Mouse (Mus musculus): ENCODE measurements around the gene Cyb5r3. TPM values are rescaled to one million over a fixed set of nuclear protein-coding genes. Genes with fewer than 3 reads are reported as not detected.

Cyb5r3 gene
- total RNA-seq, 2 experiments from 2014 or later, result 319 to 365 TPM

- DNase-seq, result peak in 1 of 2 experiments; percentile 50
Observed at GRCm38 (mm10) chr15:83169772-83170722, 2.3 kb downstream of the Cyb5r3 start.

GRCm38 (mm10) chr15:83168875-83169771 is 3.3 kb downstream of the Cyb5r3 start:
- DNase-seq, result no peak

GRCm38 (mm10) chr15:83168311-83168710 is 4.1 kb downstream of the Cyb5r3 start:
- no peak for DNase-seq

DNA sequence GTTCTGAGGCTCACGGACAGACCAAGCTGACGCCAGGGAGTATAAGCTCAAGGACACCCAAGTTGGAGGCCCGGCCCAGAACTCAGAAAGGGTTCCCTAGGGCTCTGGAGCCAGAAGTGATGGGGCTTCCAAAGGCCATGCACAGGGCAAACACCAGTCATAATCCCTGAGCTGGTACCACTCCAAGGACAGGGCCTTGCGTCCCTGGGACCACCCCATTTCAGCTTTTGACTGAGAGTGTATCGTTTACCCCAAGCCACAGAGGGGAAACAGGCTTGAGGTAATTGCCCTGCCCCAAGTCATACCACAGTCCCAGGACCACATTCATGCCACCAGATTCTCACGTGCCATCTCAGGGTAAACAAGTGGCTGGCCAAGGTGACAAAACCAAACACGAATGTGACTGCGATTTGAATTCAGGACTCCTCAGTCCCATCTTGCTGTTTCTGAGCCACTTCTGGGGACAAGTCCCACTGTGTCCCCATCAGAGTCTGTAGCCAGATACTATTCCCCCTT is 4.8 kb downstream of the Cyb5r3 start:
- DNase-seq, result no peak

DNA sequence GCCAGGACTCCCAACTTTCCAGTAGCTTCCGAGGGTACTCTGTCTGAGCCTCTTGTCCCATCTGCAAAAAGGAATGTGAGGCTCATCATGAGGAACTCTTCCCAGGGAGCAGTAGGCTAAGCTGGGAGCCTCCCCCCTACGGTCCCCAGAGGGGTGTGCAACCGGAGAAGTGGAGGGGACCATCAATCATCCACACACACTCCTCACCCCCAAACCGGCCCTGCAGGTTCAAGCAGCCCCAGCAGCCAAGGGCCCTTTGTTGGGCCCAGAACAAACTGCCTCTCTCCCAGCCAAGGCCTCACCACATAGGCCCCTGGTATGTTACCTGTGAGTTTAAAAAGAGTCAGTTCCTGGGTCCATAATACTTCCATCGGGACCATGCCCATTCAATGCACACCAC is 5.3 kb downstream of the Cyb5r3 start:
- DNase-seq, result no peak

- DNase-seq, result peak; percentile 86 to 92
Observed at GRCm38 (mm10) chr15:83166642-83167041, 5.8 kb downstream of the Cyb5r3 start.

DNA sequence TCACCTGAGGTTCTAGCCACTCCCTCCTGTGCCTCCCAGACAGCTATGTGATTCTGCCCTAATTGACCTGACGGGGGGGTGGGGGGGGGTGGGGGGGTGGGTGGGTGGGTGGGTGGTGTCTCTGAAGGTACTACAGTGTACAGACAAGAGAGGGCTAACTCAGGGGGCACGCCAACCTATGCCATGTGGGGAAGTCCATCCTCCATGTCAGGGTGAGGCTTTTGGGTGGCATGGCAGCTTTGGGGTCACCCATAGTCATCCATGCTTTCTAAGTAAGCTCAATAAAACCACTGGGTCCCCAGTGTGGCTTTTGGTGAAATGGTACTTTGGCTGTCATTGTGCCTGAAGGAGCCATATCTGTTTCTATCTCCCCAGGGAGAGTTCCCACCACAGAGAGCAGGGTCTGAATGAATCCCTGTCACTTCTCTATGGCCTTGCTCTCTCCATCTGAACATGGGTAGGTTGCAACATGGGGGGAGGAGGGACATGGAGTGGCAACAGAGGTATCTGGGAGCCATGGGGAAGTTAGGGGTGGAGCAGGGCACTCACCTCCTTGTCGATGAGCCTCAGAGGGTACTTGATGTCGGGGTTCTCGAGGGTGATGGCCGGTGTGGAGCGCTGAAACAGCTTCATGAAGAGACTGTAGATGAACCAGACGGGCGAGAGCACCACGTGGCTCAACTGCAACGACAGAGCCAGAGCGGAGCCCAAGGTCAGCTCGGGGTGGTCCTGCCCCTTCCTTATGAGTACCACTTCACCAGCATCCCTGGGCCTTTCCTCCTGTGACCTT is 6.7 kb downstream of the Cyb5r3 start:
- no peak for DNase-seq

- DNase-seq, result peak in 1 of 2 experiments; percentile 65
Observed at GRCm38 (mm10) chr15:83164971-83165471, 7.4 kb downstream of the Cyb5r3 start.

- no peak for DNase-seq
Observed at GRCm38 (mm10) chr15:83162818-83163485, 9.4 kb downstream of the Cyb5r3 start.

DNA sequence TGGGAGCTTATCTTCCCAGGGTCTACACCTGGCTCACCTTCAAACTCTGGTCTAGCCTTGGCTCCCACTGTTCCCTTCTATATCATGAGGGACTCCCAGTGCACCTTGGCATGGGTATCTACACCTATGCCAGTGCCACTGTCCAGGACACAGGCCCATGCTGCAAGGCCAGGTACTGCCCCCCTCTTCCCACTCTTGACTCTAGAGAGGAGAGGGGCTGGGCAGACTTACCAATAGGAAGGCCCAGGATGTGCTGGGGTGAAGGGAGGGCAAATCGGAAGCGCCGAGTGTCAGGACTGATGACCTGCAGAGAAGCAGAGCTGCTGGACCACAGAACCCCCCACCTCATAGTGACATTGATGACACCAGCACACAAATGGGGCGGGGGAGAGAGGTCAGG is 10.4 kb downstream of the Cyb5r3 start:
- DNase-seq, result no peak

DNA sequence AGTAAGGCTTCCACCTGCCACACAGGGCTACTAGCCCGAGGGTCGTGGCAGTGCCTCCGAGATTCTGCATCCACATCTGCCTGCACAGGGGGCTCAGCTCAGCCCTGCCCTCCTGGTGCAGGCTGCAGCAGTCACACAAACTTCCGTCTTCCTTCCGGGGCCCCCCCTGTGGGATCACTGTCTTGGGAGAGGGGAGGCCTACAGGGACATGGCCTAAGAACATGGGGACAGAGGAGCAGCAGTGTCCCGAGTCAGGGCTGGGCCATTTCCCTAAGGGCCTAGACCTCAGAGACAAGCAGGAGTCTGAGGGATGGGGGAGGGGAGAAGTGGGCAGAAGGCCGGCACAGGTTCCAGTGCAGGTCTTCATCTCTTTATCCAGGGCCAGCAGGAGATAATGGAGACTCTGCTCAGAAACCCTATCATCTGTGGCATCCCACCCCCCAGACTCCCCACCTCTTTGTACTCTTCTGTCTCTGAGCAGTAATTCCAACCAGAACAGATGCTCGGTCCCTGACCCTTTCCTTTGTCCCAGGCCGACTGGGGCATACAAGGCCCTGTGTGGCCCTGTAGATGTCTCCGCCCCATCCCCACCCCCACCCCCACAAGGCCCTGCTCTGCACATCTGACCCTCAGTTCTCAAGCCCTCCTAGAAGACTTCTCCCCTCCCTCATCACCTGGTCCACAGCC is 11.2 kb downstream of the Cyb5r3 start:
- DNase-seq, result no peak

DNA sequence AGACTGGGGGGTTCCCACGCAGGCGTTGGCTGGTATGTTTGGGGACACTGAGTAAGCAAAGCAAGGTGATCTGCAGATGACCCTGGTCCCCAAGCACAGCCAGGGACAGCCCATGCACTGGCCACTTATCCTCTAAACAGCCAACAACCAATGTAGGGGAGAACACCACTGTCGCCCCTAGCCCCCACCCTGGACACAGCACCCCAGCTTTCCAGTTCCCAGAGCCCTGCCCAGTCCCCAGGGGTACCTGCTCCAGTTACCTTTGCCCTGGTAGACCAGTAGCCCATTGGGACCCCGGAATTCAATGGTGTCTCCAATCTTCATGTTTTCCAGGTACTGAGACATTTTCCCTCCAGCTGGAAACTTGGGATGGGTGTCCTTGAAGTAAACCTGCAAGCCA is 11.8 kb downstream of the Cyb5r3 start:
- DNase-seq, result no peak

GRCm38 (mm10) chr15:83159823-83160222 is 12.6 kb downstream of the Cyb5r3 start:
- DNase-seq, result no peak

DNA sequence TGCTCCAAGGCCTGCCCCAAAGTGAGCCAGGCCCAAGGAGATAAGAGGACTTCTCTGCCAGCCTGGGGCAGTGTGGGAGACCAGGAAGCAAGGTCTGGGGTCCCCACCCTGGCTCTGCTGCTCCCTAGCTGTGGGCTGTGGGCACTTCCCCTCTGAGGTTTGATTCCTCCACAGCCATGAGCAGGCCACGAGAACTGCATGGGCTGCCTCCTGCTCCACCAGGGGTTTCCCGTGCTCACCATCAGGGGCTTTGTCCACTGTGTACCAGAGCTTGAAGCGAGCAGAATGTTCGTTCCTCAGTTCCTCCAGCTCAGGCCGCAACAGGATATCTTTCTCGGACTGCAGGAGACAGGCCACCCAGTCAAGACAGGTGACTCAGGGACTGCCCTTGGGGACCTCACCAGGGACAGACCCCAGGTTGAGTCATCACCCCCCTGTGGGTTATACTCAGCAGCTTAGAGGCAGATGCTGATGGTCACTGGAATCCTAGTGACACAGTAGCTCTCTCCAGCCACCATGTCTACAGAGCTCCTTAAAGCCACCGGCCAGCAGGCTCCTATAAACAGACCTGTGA is 13.7 kb downstream of the Cyb5r3 start:
- DNase-seq, result peak; percentile 64 to 66

- DNase-seq, result no peak
Observed at GRCm38 (mm10) chr15:83157667-83158064, 14.7 kb downstream of the Cyb5r3 start.

DNA sequence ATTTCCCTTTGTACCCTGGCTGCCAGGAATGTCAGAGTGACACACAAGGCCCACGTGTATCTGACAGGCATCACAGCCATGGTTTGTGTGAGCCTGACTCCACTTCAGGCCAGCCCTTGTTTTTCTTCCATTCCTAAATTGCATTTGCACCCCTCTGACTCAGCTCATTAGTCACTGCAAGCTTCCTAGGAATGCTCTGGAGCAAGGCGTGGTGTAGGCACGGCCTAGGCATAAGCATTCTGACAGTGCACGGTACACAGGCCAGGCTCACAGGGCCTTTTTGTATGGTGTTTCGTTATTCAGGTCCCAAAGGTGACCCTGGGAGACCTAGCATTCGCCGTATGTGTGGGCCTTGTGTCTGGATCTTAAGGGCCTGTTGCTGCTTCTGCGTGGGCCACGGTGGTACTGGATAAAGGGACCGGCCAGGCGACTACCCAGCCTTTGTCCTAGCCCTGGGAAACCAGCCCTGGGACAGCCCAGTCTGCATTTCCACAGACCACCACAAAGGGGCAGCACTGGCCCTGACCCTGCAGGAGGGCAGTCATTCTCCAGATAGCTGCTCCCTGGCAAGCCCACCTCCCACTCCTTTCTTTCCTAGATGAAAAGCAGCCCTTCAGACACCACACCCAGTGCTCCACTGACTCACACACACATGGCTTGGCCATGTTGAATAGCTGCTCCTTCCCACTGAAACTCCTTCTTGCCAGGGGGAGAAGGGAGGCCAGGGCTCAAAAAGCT is 15.3 kb downstream of the Cyb5r3 start:
- peak; percentile 71 to 80 for DNase-seq

GRCm38 (mm10) chr15:83155672-83156419 is 16.5 kb downstream of the Cyb5r3 start:
- peak; percentile 48 to 60 for DNase-seq

DNA sequence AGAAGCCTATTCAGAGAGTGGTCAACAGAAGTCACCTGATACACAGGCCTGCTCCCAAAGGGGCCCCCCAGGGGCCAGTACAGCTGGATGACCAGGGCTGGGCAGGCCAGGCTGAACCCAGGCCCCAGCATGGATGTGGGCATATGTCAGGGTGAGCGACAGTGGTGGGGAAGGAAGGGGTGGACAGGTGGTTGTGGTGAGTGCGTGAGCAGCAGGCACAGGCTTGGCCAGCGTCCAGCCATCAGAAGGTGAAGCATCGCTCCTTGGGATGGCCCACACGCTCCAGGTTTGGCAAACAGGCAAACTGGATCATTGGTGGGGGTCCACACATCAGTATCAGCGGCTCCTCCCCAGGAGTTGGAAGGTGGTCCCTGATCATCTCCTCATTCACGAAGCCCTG is 18.1 kb downstream of the Cyb5r3 start:
- no peak for DNase-seq
